Mouse (Mus musculus): ENCODE measurements at regions not wholly inside any gene's neighbourhood (a gene's known extent, or its start where the extent isn't known, plus 50 kb on each side); places are given as distances from the start of the nearest gene placed in this dataset.
A peak's percentile ranks its signal among the peaks of the same experiment; 100 is the strongest.

- ATAC-seq (replicated peaks in 1 of 2; ENCODE audit: insufficient read depth in 1 of 2, low FRiP score in 2 of 2, low TSS enrichment in 1 of 2, low read depth in 1 of 2, poor library complexity in 2 of 2, severe bottlenecking in 2 of 2) = no peak
These were observed 203.4 kb upstream of the Tbl1x start for GRCm38 (mm10) chrX:77307374-77307773.

- no peak for ATAC-seq (replicated peaks in 1 of 2; ENCODE audit: insufficient read depth in 1 of 2, low FRiP score in 2 of 2, low TSS enrichment in 1 of 2, low read depth in 1 of 2, poor library complexity in 2 of 2, severe bottlenecking in 2 of 2)
These were observed 196.4 kb upstream of the Tbl1x start for GRCm38 (mm10) chrX:77314384-77314783.

- ATAC-seq (replicated peaks in 1 of 2; ENCODE audit: insufficient read depth in 1 of 2, low FRiP score in 2 of 2, low TSS enrichment in 1 of 2, low read depth in 1 of 2, poor library complexity in 2 of 2, severe bottlenecking in 2 of 2) = no peak
These were observed 187.2 kb upstream of the Tbl1x start for GRCm38 (mm10) chrX:77323644-77324043.

GRCm38 (mm10) chrX:77353181-77353580, 157.6 kb upstream of the Tbl1x start:
- ATAC-seq (replicated peaks in 1 of 2; ENCODE audit: insufficient read depth in 1 of 2, low FRiP score in 2 of 2, low TSS enrichment in 1 of 2, low read depth in 1 of 2, poor library complexity in 2 of 2, severe bottlenecking in 2 of 2) = no peak

GRCm38 (mm10) chrX:77360551-77360950, 150.3 kb upstream of the Tbl1x start:
- ATAC-seq (replicated peaks in 1 of 2; ENCODE audit: insufficient read depth in 1 of 2, low FRiP score in 2 of 2, low TSS enrichment in 1 of 2, low read depth in 1 of 2, poor library complexity in 2 of 2, severe bottlenecking in 2 of 2) = no peak

- ATAC-seq (replicated peaks in 1 of 2; ENCODE audit: insufficient read depth in 1 of 2, low FRiP score in 2 of 2, low TSS enrichment in 1 of 2, low read depth in 1 of 2, poor library complexity in 2 of 2, severe bottlenecking in 2 of 2) = no peak
These were observed 149.7 kb upstream of the Tbl1x start for GRCm38 (mm10) chrX:77361106-77361505.

GRCm38 (mm10) chrX:77363657-77364056, 147.2 kb upstream of the Tbl1x start:
- no peak for ATAC-seq (replicated peaks in 1 of 2; ENCODE audit: insufficient read depth in 1 of 2, low FRiP score in 2 of 2, low TSS enrichment in 1 of 2, low read depth in 1 of 2, poor library complexity in 2 of 2, severe bottlenecking in 2 of 2)

- ATAC-seq (replicated peaks in 1 of 2; ENCODE audit: insufficient read depth in 1 of 2, low FRiP score in 2 of 2, low TSS enrichment in 1 of 2, low read depth in 1 of 2, poor library complexity in 2 of 2, severe bottlenecking in 2 of 2) = no peak
These were observed 143.5 kb upstream of the Tbl1x start for GRCm38 (mm10) chrX:77367351-77367750.

- no peak for ATAC-seq (replicated peaks in 1 of 2; ENCODE audit: insufficient read depth in 1 of 2, low FRiP score in 2 of 2, low TSS enrichment in 1 of 2, low read depth in 1 of 2, poor library complexity in 2 of 2, severe bottlenecking in 2 of 2)
These were observed 123.5 kb upstream of the Tbl1x start for GRCm38 (mm10) chrX:77387271-77387670.

- ATAC-seq (replicated peaks in 1 of 2; ENCODE audit: insufficient read depth in 1 of 2, low FRiP score in 2 of 2, low TSS enrichment in 1 of 2, low read depth in 1 of 2, poor library complexity in 2 of 2, severe bottlenecking in 2 of 2) = no peak
These were observed 118.9 kb upstream of the Tbl1x start for GRCm38 (mm10) chrX:77391760-77392446.

GRCm38 (mm10) chrX:77406896-77407295, 103.9 kb upstream of the Tbl1x start:
- no peak for ATAC-seq (replicated peaks in 1 of 2; ENCODE audit: insufficient read depth in 1 of 2, low FRiP score in 2 of 2, low TSS enrichment in 1 of 2, low read depth in 1 of 2, poor library complexity in 2 of 2, severe bottlenecking in 2 of 2)

GRCm38 (mm10) chrX:77407925-77408324, 102.9 kb upstream of the Tbl1x start:
- no peak for ATAC-seq (replicated peaks in 1 of 2; ENCODE audit: insufficient read depth in 1 of 2, low FRiP score in 2 of 2, low TSS enrichment in 1 of 2, low read depth in 1 of 2, poor library complexity in 2 of 2, severe bottlenecking in 2 of 2)

- ATAC-seq (replicated peaks in 1 of 2; ENCODE audit: insufficient read depth in 1 of 2, low FRiP score in 2 of 2, low TSS enrichment in 1 of 2, low read depth in 1 of 2, poor library complexity in 2 of 2, severe bottlenecking in 2 of 2) = no peak
These were observed 101.4 kb upstream of the Tbl1x start for GRCm38 (mm10) chrX:77409370-77409769.

GRCm38 (mm10) chrX:77410812-77411211, 100.0 kb upstream of the Tbl1x start:
- no peak for ATAC-seq (replicated peaks in 1 of 2; ENCODE audit: insufficient read depth in 1 of 2, low FRiP score in 2 of 2, low TSS enrichment in 1 of 2, low read depth in 1 of 2, poor library complexity in 2 of 2, severe bottlenecking in 2 of 2)

GRCm38 (mm10) chrX:77414156-77414555, 96.7 kb upstream of the Tbl1x start:
- ATAC-seq (replicated peaks in 1 of 2; ENCODE audit: insufficient read depth in 1 of 2, low FRiP score in 2 of 2, low TSS enrichment in 1 of 2, low read depth in 1 of 2, poor library complexity in 2 of 2, severe bottlenecking in 2 of 2) = 0 out of 4 replicates have a peak, but pooled peaks of 1 of the 2 experiments have one; percentile 27

GRCm38 (mm10) chrX:77417766-77418165, 93.0 kb upstream of the Tbl1x start:
- ATAC-seq (replicated peaks in 1 of 2; ENCODE audit: insufficient read depth in 1 of 2, low FRiP score in 2 of 2, low TSS enrichment in 1 of 2, low read depth in 1 of 2, poor library complexity in 2 of 2, severe bottlenecking in 2 of 2) = no peak

GRCm38 (mm10) chrX:77422206-77422605, 88.6 kb upstream of the Tbl1x start:
- no peak for ATAC-seq (replicated peaks in 1 of 2; ENCODE audit: insufficient read depth in 1 of 2, low FRiP score in 2 of 2, low TSS enrichment in 1 of 2, low read depth in 1 of 2, poor library complexity in 2 of 2, severe bottlenecking in 2 of 2)

- no peak for ATAC-seq (replicated peaks in 1 of 2; ENCODE audit: insufficient read depth in 1 of 2, low FRiP score in 2 of 2, low TSS enrichment in 1 of 2, low read depth in 1 of 2, poor library complexity in 2 of 2, severe bottlenecking in 2 of 2)
These were observed 85.8 kb upstream of the Tbl1x start for GRCm38 (mm10) chrX:77424792-77425727.
